Mouse (Mus musculus) activated CD4-positive, CD25-positive, alpha-beta regulatory T cell, adult 9 weeks (primary cell): ENCODE measurements around the gene Nhs. TPM values are rescaled to one million over a fixed set of nuclear protein-coding genes. Genes with fewer than 3 reads are reported as not detected.

Experiments
- polyA plus RNA-seq: library from polyadenylated mRNA; unstranded; fragments of 100-300 nt; shearing (Covaris generic); gene quantifications from one replicate; pipeline ENCODE4 v1.2.1, GENCODE M21; 2017

The Nhs gene
- not detected for polyA plus RNA-seq

DNA sequence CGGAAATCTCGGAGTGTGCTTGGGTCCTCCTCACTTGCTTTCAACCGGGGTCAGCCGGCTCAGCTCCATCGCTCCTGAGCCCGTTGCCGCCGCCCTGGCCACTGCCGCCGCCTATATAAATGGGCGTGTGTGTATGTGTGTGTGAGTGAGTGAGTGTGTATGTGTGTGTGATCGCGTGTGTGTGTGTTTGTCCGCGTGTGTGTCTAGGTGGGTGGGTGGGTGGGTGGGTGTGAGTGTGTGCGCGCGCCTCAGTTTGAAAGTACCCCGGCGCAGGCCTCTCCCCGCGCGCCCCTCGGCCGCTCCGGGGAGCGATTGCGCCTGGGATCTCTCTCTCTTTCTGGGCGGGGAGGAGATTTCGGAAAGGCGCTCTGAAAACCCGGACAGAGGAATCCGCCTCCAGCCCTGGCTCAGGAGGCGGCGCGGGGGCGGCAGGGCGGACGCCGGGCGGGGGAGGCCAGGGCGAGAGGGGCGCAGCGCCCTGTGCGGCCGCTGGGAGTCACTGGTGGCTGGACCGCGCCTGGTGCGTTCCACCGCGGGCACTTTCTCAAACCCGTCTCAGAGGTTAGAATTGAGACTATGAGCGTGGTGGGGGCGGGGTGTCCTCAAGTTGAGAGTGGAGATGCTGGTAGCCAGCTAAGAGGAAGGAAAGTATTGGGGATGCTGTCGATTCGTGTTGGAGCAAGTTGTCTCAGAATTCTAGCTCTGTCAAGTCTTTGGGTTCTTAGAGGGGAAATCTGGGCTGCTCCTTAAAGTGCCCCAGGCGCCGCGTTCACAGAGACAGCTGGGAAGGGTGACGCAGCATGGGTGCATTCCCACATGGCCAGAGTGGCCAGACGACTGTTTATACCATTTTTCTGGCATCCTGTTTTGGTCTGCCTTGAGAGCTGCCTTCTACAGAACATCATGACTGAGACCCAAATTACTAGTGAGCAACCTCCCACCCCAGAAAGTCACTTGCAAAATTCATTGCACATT is at the start of gene Nhs:
Gene Nhs, minus strand, starts transcription at position 94 of the 975 bp plus-strand sequence.

